Mouse (Mus musculus) Patski (cell line): ENCODE measurements around the gene Meis3. TPM values are rescaled to one million over a fixed set of nuclear protein-coding genes. Genes with fewer than 3 reads are reported as not detected.

ENCODE experiments used
- ATAC-seq: fragments of 100-300 bp; one replicate; pipeline ENCODE4 v1.8.0; 2021
- CTCF ChIA-PET: fragments of 350-600 bp; sonication (Branson Sonifier 250); formaldehyde crosslinking; loops from one replicate; lab custom pipeline; 2022; ENCODE audit warnings: inconsistent platforms; lab: Charles Lee
- POLR2A ChIA-PET: fragments of 350-600 bp; sonication (Branson Sonifier 250); formaldehyde crosslinking; loops from one replicate; lab custom pipeline; 2022; ENCODE audit warnings: antibody characterized with exemption, inconsistent platforms; lab: Charles Lee
- DNase-seq: peaks from one replicate; pipeline ENCODE4 v3.0.0-alpha.2; 2011; ENCODE audit warnings: low read depth, low spot score
- H3K27me3 ChIP-seq: fragments of 371-371 bp; one replicate; pipeline ENCODE4 v1.5.1; 2021
- CTCF ChIP-seq: fragments of 100-300 bp; IDR thresholded peaks from one replicate; pipeline ENCODE4 v1.5.1; 2021
- in situ Hi-C: fragments of 300-500 bp; cut with MboI; formaldehyde crosslinking; loops from 3 replicates; pipeline ENCODE4 v1.11.1; 2018; ENCODE audit warnings: low pct_unique_long_range_greater_than_20kb, mixed read lengths
- polyA plus RNA-seq: library from polyadenylated mRNA; unstranded; gene quantifications from one replicate; pipeline ENCODE4 v1.2.3, GENCODE M21; 2021

Meis3 gene
- polyA plus RNA-seq, 1 experiment from 2014 or later = 26.9 TPM

DNA sequence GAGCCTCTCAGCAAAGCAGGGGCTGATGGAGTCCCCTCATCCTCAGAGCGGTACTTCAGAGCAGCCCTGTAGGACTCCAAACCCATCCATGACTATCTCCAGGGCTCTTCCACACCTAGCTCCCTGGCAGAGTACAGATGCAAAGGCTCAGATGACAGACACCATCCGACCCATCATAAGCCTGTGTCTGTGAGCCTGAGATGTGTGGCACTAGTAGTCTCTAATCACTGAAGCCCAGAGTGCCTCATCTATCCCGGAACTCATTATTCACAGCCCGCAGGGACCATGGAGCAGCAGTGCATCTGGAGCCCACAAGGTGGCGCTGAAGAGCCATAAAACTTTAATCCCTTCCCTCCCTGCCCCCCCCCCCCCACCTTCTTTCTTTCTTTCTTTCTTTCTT lies 17.4 kb downstream of the Meis3 start:
- POLR2A ChIA-PET = interaction anchor here (0.8 kb wide), 1 partner anchor 75 kb away, joined by 3 read pairs; no protein-coding TSS in a partner anchor
- in situ Hi-C loops = loop anchor here (5.0 kb wide), 1 partner anchor 70 kb away; no protein-coding TSS in a partner anchor
- CTCF ChIA-PET = interaction anchor here (1.0 to 4.5 kb wide), 5 partner anchors 9 to 79 kb away, joined by 3 to 30 read pairs (median 4); partner anchors contain the start of gene Meis3
- ATAC-seq = no peak
- peaks cover 4% of the 10 kb centered on the region for H3K27me3 ChIP-seq
- TF ChIP-seq CTCF = no peak
- no peak for DNase-seq

GRCm38 (mm10) chr7:16193702-16194101 lies 18.8 kb downstream of the Meis3 start:
- no peak for DNase-seq
- H3K27me3 ChIP-seq = no peaks in the 10 kb centered on the region
- ChIA-PET POLR2A (interaction anchor here (0.7 kb wide), 1 partner anchor 20 kb away, joined by 4 read pairs; no protein-coding TSS in a partner anchor), CTCF (interaction anchor here (1.0 to 4.5 kb wide), 2 partner anchors 70 to 142 kb away, joined by 3 to 30 read pairs; no protein-coding TSS in a partner anchor)
- TF ChIP-seq CTCF = no peak
- ATAC-seq = no peak
- in situ Hi-C loops = loop anchor here (5.0 kb wide), 1 partner anchor 69 kb away; no protein-coding TSS in a partner anchor

- in situ Hi-C loops = no loop called here
- ChIA-PET POLR2A (interaction anchor here (0.7 kb wide), 1 partner anchor 33 kb away, joined by 6 read pairs; no protein-coding TSS in a partner anchor), CTCF (no interaction called here)
- DNase-seq = no peak
- TF ChIP-seq CTCF = no peak
- ATAC-seq = no peak
- H3K27me3 ChIP-seq = no peaks in the 10 kb centered on the region
Measured at GRCm38 (mm10) chr7:16196616-16197015, 21.7 kb downstream of the Meis3 start.

DNA sequence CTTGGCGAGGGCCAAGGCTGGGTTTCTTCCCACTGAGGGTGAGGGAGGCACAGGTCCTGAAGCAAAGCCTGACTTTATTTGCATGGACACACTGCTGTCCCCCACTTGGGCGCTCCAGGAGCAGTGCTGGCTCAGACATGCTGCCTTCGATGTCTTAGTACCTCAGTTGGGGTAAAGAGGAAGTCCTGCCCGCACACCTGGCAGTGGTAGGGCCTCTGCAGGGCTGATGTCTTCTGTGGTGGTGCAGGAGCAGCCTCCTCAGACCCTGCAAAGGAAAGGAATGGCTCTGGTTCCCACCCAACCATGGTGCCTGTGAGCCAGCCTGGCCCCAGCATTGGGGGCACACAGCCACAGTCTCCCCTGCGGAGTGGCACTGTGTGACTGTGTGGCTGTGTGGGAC lies 22.3 kb downstream of the Meis3 start:
- POLR2A ChIA-PET = no interaction called here
- no peak for DNase-seq
- in situ Hi-C loops = no loop called here
- CTCF ChIA-PET = no interaction called here
- TF ChIP-seq CTCF = no peak
- no peak for ATAC-seq
- H3K27me3 ChIP-seq = no peaks in the 10 kb centered on the region

DNA sequence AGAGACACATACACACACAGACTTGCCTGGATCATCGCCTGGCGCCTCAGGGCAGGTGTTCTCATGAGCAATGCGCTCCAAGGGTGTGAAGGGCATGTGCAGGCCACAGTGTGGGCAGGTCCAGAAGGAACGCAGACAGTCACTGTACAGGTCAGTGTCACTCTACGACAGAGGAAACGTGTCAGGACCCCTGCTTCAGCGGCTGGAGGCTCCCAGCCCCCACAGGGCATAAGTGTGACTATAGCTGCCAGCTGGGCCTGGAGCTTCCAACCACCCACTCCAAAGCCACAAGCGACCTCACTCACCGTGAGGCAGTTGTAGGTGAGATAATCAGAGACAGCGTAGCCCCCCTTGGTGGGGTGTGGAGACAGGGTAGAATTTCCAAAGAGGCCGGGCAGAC lies 23.6 kb downstream of the Meis3 start:
- no peak for DNase-seq
- in situ Hi-C loops = no loop called here
- CTCF ChIA-PET = no interaction called here
- no peak for TF ChIP-seq CTCF
- no peak for ATAC-seq
- POLR2A ChIA-PET = no interaction called here
- no peaks in the 10 kb centered on the region for H3K27me3 ChIP-seq

GRCm38 (mm10) chr7:16201136-16201535 lies 26.2 kb downstream of the Meis3 start:
- ChIA-PET CTCF (no interaction called here), POLR2A (no interaction called here)
- in situ Hi-C loops = no loop called here
- H3K27me3 ChIP-seq = no peaks in the 10 kb centered on the region
- no peak for DNase-seq
- no peak for ATAC-seq
- no peak for TF ChIP-seq CTCF

DNA sequence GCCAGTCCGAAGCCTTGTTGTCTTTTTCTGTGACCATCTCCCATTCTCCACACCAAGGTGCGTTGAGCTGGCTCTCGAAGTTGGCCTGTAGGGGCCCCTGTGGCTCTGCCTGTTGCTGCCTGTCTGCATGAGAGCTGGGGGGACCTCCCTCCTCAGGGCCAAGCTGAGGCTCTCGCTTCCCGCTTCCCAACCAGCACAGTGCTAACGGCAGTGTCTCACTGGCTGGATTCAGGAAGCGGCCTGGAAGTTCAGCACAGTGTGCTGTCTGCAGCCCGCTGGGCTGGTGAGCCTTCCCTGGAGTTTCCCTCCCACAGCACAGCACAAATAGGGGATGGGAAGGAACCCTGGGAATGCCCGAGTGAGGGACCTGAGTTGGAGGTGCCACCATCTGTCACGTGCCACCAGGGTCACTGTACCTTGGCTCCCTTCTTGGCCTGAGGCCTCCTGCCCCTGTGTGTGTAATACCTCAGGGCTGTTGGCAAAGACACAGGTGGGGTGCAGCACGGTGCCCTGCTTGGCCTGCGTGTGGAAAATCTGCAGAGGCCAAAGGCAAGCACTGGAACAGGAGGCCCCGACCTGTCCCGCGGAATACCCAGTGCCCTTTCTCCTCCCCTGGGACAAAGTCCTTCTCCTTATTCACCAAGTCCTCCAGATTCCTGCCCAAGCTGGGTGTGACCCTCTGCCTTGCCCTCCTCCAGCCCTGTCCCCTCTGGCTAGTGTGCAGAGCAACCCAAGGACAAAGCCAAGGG lies 28.0 kb downstream of the Meis3 start:
- in situ Hi-C loops = no loop called here
- DNase-seq = no peak
- no peaks in the 10 kb centered on the region for H3K27me3 ChIP-seq
- ChIA-PET POLR2A (no interaction called here), CTCF (interaction anchor here (1.1 kb wide), 1 partner anchor 11 kb away, joined by 3 read pairs; no protein-coding TSS in a partner anchor)
- no peak for ATAC-seq
- TF ChIP-seq CTCF = no peak

- CTCF ChIA-PET = interaction anchor here (1.1 to 1.8 kb wide), 2 partner anchors 11 to 18 kb away, joined by 3 to 4 read pairs; partner anchors contain the start of gene Dhx34
- ATAC-seq (no peak), DNase-seq (no peak)
- POLR2A ChIA-PET = no interaction called here
- TF ChIP-seq CTCF = no peak
- in situ Hi-C loops = no loop called here
- no peaks in the 10 kb centered on the region for H3K27me3 ChIP-seq
Measured at GRCm38 (mm10) chr7:16203505-16203903, 28.6 kb downstream of the Meis3 start.

- in situ Hi-C loops = no loop called here
- POLR2A ChIA-PET = interaction anchor here (0.6 kb wide), 1 partner anchor 63 kb away, joined by 3 read pairs; no protein-coding TSS in a partner anchor
- DNase-seq = no peak
- H3K27me3 ChIP-seq = no peaks in the 10 kb centered on the region
- CTCF ChIA-PET = interaction anchor here (1.8 kb wide), 1 partner anchor 17 kb away, joined by 4 read pairs; the partner anchor contains the start of gene Dhx34
- TF ChIP-seq CTCF = no peak
- no peak for ATAC-seq
Measured at GRCm38 (mm10) chr7:16204791-16205190, 29.9 kb downstream of the Meis3 start.

DNA sequence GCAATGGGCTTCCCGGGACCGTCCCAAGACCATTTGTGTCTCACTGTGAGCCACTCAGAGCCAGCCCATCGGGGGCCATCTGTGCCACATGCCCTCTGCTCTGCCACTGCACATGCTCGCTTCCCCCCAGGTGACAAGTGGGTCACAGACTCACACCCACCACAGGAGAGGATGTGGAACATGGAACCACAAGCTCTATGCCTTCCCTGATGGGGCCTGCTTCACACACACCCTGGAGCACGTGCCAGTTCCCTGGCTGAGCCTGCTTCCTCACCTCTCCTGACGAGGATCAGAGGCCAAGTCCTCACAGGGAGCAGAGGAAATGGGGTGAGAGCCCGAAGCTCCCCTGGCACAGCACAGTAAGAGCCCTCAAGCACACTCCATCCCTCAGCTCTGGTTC lies 32.2 kb downstream of the Meis3 start:
- TF ChIP-seq CTCF = no peak
- in situ Hi-C loops = no loop called here
- ChIA-PET CTCF (no interaction called here), POLR2A (interaction anchor here (0.6 to 1.2 kb wide), 3 partner anchors 15 to 62 kb away, joined by 3 to 5 read pairs (median 3); partner anchors contain the start of gene Dhx34)
- ATAC-seq = peak; percentile 42
- no peak for DNase-seq
- H3K27me3 ChIP-seq = no peaks in the 10 kb centered on the region

- H3K27me3 ChIP-seq = no peaks in the 10 kb centered on the region
- in situ Hi-C loops = no loop called here
- POLR2A ChIA-PET = interaction anchor here (0.6 to 1.2 kb wide), 3 partner anchors 14 to 62 kb away, joined by 3 to 5 read pairs (median 3); partner anchors contain the start of gene Dhx34
- ATAC-seq (peak; percentile 96), DNase-seq (peak; percentile 77)
- TF ChIP-seq CTCF = no peak
- CTCF ChIA-PET = no interaction called here
Measured at GRCm38 (mm10) chr7:16207496-16207895, 32.6 kb downstream of the Meis3 start.
